31 mouse cellular contexts compared by ENCODE assay signal in genomic region chr2:59155428-59155827, GRCm38 (mm10). TPM values are rescaled to one million over a fixed set of nuclear protein-coding genes. Genes with fewer than 3 reads are reported as not detected.
DNase-seq lines count a peak whose midpoint lies in the region; ATAC-seq and TF ChIP-seq lines count a peak whose summit lies in the region.
"Had no signal": no experiment of that assay in that cellular context is flagged by ENCODE, and none has a peak within 500 bp of the region (broad histone marks: within the 10 kb centered on the region; RNA-seq: fewer than 3 reads in every experiment).

No protein-coding gene starts in this region.

- TF ChIP-seq CTCF in bone marrow macrophage, adult 2 months (IDR thresholded peaks at IDR 0.05; ENCODE audit: low read depth, low read length): no peak

- no peak overlapping the region for H3K9ac ChIP-seq in limb, embryonic 11.5 days (ENCODE audit: low read length)
- H3K9ac ChIP-seq: embryonic facial prominence, embryonic 12.5 days; embryonic facial prominence, embryonic 15.5 days; forebrain, embryonic 12.5 days; forebrain, embryonic 15.5 days; heart, embryonic 12.5 days; heart, embryonic 15.5 days; hindbrain, embryonic 15.5 days had no signal

- H3K27ac ChIP-seq in limb, embryonic 11.5 days (replicated peaks; ENCODE audit: low read depth, low read length): no peak overlapping the region
- H3K27ac ChIP-seq in limb, embryonic 10.5 days: no peak overlapping the region
- H3K27ac ChIP-seq in bone marrow macrophage, adult 2 months (ENCODE audit: insufficient read depth, low read depth, low read length): peak overlapping the region; percentile 54
- H3K27ac ChIP-seq: embryonic facial prominence, embryonic 12.5 days; embryonic facial prominence, embryonic 15.5 days; forebrain, embryonic 12.5 days; forebrain, embryonic 15.5 days; heart, embryonic 15.5 days; hindbrain, embryonic 10.5 days; hindbrain, embryonic 15.5 days had no signal

- peak; percentile 9 for DNase-seq in limb, embryonic 11.5 days (ENCODE audit: low spot score)
- no peak for DNase-seq in limb, embryonic 10.5 days (ENCODE audit: low spot score)
- peak; percentile 12 for DNase-seq in Muller cell, postnatal 12 days (ENCODE audit: inconsistent ontology term)
- DNase-seq in neural tube, embryonic 10.5 days (ENCODE audit: extremely low spot score, low spot score): no peak
- DNase-seq in right cerebral cortex, postnatal 36 days (ENCODE audit: low spot score in 2 of 2): no peak
- no peak for DNase-seq in urinary bladder, postnatal 4 days (ENCODE audit: low spot score in 2 of 2)
- DNase-seq: adrenal gland, postnatal 10 days; adrenal gland, postnatal 36 days; B cell, adult 2 months; cerebellum, adult 11 months; cerebellum, adult 2 months; cerebellum, postnatal 10 days; gastrocnemius, postnatal 10 days; gastrocnemius, postnatal 36 days; heart, postnatal 10 days; heart, postnatal 36 days; kidney, adult 2 months had no signal

- no peaks in the 10 kb centered on the region for H3K27me3 ChIP-seq in limb, embryonic 11.5 days (ENCODE audit: control insufficient read depth, insufficient read depth, low read length)
- no peaks in the 10 kb centered on the region for H3K27me3 ChIP-seq in limb, embryonic 10.5 days (ENCODE audit: low read depth, poor library complexity, severe bottlenecking)
- H3K27me3 ChIP-seq in myocyte (ENCODE audit: control insufficient read depth, insufficient read depth, insufficient read length): no peaks in the 10 kb centered on the region
- H3K27me3 ChIP-seq: CH12.LX; embryonic facial prominence, embryonic 12.5 days; embryonic facial prominence, embryonic 15.5 days; forebrain, embryonic 12.5 days; forebrain, embryonic 15.5 days; heart, embryonic 12.5 days; heart, embryonic 15.5 days; hindbrain, embryonic 15.5 days had no signal

- no peak for TF ChIP-seq POLR2A in bone marrow macrophage, adult 2 months (IDR thresholded peaks at IDR 0.05; ENCODE audit: borderline replicate concordance, low read depth, low read length)
- TF ChIP-seq POLR2A in myocyte (IDR thresholded peaks at IDR 0.05; ENCODE audit: insufficient read length, low read depth): no peak

- no peak overlapping the region for H3ac ChIP-seq in myocyte (ENCODE audit: control insufficient read depth, insufficient read length)

- no peak overlapping the region for H3K4me2 ChIP-seq in limb, embryonic 11.5 days (ENCODE audit: low read depth, severe bottlenecking)
- H3K4me2 ChIP-seq in myocyte (ENCODE audit: low read depth): peak overlapping the region; percentile 31
- H3K4me2 ChIP-seq: embryonic facial prominence, embryonic 12.5 days; embryonic facial prominence, embryonic 15.5 days; forebrain, embryonic 12.5 days; forebrain, embryonic 15.5 days; heart, embryonic 12.5 days; heart, embryonic 15.5 days; hindbrain, embryonic 15.5 days had no signal

- no peaks in the 10 kb centered on the region for H3K79me2 ChIP-seq in myocyte (ENCODE audit: control insufficient read depth, insufficient read depth)

- no peak for ATAC-seq in limb, embryonic 11.5 days (ENCODE audit: insufficient number of reproducible peaks, low FRiP score, low TSS enrichment, low read depth)
- ATAC-seq: forebrain, embryonic 15.5 days; intestine, postnatal 0 days had no signal

- H3K4me3 ChIP-seq in limb, embryonic 11.5 days (ENCODE audit: low read depth, low read length): no peak overlapping the region
- no peak overlapping the region for H3K4me3 ChIP-seq in limb, embryonic 10.5 days
- no peak overlapping the region for H3K4me3 ChIP-seq in bone marrow macrophage, adult 2 months (ENCODE audit: insufficient read depth, low read length)
- H3K4me3 ChIP-seq in myocyte: no peak overlapping the region
- H3K4me3 ChIP-seq: embryonic facial prominence, embryonic 12.5 days; embryonic facial prominence, embryonic 15.5 days; erythroblast, embryonic 14.5 days; forebrain, embryonic 12.5 days; forebrain, embryonic 15.5 days; heart, embryonic 12.5 days; heart, embryonic 15.5 days; hindbrain, embryonic 10.5 days; hindbrain, embryonic 15.5 days had no signal

- H3K36me3 ChIP-seq in limb, embryonic 11.5 days (ENCODE audit: control insufficient read depth, insufficient read depth, low read length): no peaks in the 10 kb centered on the region
- H3K36me3 ChIP-seq in limb, embryonic 10.5 days: no peaks in the 10 kb centered on the region
- no peaks in the 10 kb centered on the region for H3K36me3 ChIP-seq in myocyte (ENCODE audit: control insufficient read depth, insufficient read depth)
- H3K36me3 ChIP-seq: embryonic facial prominence, embryonic 12.5 days; embryonic facial prominence, embryonic 15.5 days; forebrain, embryonic 12.5 days; forebrain, embryonic 15.5 days; G1E; heart, embryonic 12.5 days; heart, embryonic 15.5 days; hindbrain, embryonic 10.5 days; hindbrain, embryonic 15.5 days had no signal

- H3K9me3 ChIP-seq in limb, embryonic 11.5 days (ENCODE audit: control insufficient read depth, low read length): no peaks in the 10 kb centered on the region
- no peaks in the 10 kb centered on the region for H3K9me3 ChIP-seq in limb, embryonic 10.5 days (replicated peaks)
- H3K9me3 ChIP-seq: embryonic facial prominence, embryonic 12.5 days; embryonic facial prominence, embryonic 15.5 days; forebrain, embryonic 12.5 days; forebrain, embryonic 15.5 days; G1E; heart, embryonic 12.5 days; heart, embryonic 15.5 days; hindbrain, embryonic 10.5 days; hindbrain, embryonic 15.5 days had no signal

- peaks cover 3% of the 10 kb centered on the region; the same call in 1 of the 2 replicates for H3K4me1 ChIP-seq in limb, embryonic 11.5 days (ENCODE audit: control insufficient read depth, insufficient read depth, low read length)
- H3K4me1 ChIP-seq in limb, embryonic 10.5 days: peaks cover 6% of the 10 kb centered on the region
- peaks cover 8% of the 10 kb centered on the region for H3K4me1 ChIP-seq in bone marrow macrophage, adult 2 months (ENCODE audit: control insufficient read depth, insufficient read depth, low read length)

TF ChIP-seq in myocyte, 11 proteins besides CTCF, POLR2A, EP300 and RAD21:
- TF ChIP-seq CEBPB (IDR thresholded peaks at IDR 0.05; ENCODE audit: insufficient read depth, poor library complexity, severe bottlenecking) (no peak), POLR2AphosphoS2 (IDR thresholded peaks at IDR 0.05; ENCODE audit: insufficient read length, low read depth) (no peak), TCF12 (IDR thresholded peaks at IDR 0.05; ENCODE audit: insufficient read depth, poor library complexity, severe bottlenecking) (no peak), TCF3 (IDR thresholded peaks at IDR 0.05; ENCODE audit: insufficient read length, low read depth) (no peak), USF1 (IDR thresholded peaks at IDR 0.05; ENCODE audit: low read depth) (no peak)

RNA-seq across cellular contexts. Expression of gene Ccdc148, which starts 5.1 kb away (rescaled TPM):
- 0.28 and 0.43 TPM in 2 replicates for polyA plus RNA-seq in limb, embryonic 11.5 days (2014; fragmentation: Nextera tagmentation; extraction: Ambion mirVana)
- 0.23 and 0.70 TPM in 2 replicates for polyA plus RNA-seq in limb, embryonic 10.5 days (2016; fragmentation: Nextera tagmentation; extraction: Ambion mirVana)
- 0.27 TPM in 1 of 2 replicates, not detected in the other for polyA plus RNA-seq in bone marrow macrophage, adult 2 months (2012; ENCODE audit: insufficient read depth, insufficient read length, missing spikeins)
- polyA plus RNA-seq in myocyte (2012; fragmentation: generic; extraction: Trizol): 0.06 TPM
- polyA plus RNA-seq: erythroblast, embryonic 14.5 days; G1E had no signal

RNA-seq across cellular contexts. Expression of gene Pkp4, which starts 5.2 kb away (rescaled TPM):
- polyA plus RNA-seq in limb, embryonic 11.5 days (2014; fragmentation: Nextera tagmentation; extraction: Ambion mirVana): 18.0 and 18.8 TPM in 2 replicates
- polyA plus RNA-seq in limb, embryonic 10.5 days (2016; fragmentation: Nextera tagmentation; extraction: Ambion mirVana): 12.4 and 15.0 TPM in 2 replicates
- 20.0 and 23.9 TPM in 2 replicates for polyA plus RNA-seq in bone marrow macrophage, adult 2 months (2012; ENCODE audit: insufficient read depth, insufficient read length, missing spikeins)
- polyA plus RNA-seq in myocyte (2012; fragmentation: generic; extraction: Trizol): 25.3 TPM

Comparison
In these comparisons a context has a peak if more than half of its experiments do, and no peak if none do; other contexts are left out.
1. DNase-seq: peak in limb, embryonic 11.5 days (single experiment) and Muller cell, postnatal 12 days (single experiment); none in limb, embryonic 10.5 days (single experiment), neural tube, embryonic 10.5 days (single experiment), right cerebral cortex, postnatal 36 days (0 of 2) and urinary bladder, postnatal 4 days (0 of 2).